Mouse (Mus musculus) left cerebral cortex, adult 2 months (tissue): Measurements from ENCODE around the gene Tenm2. TPM values are rescaled to one million over a fixed set of nuclear protein-coding genes. Genes with fewer than 3 reads are reported as not detected.
A peak's percentile ranks its signal among the peaks of the same experiment; 100 is the strongest.

Source experiments
- DNase-seq, 2 experiments: peaks; one replicate each; pipeline ENCODE4 v3.0.0; 2021 to 2022; ENCODE audit warnings: low spot score in 2 of 2, mixed read lengths in 1 of 2; ENCODE audit errors: extremely low spot score in 1 of 2
- H3K27ac ChIP-seq: fragments of 200-600 bp; 2 replicates; pipeline ENCODE4 v1.8.1; 2022
- H3K4me3 ChIP-seq: fragments of 200-600 bp; 2 replicates; pipeline ENCODE4 v1.8.1; 2022
- CTCF ChIP-seq: fragments of 200-600 bp; IDR thresholded peaks from 2 replicates; pipeline ENCODE4 v1.8.1; 2022; ENCODE audit warnings: antibody characterized with exemption, mild to moderate bottlenecking, moderate library complexity
- intact Hi-C: fragments of 180-260 bp; cut with DNase I; formaldehyde crosslinking; loops from one replicate; pipeline ENCODE4 v1.15.1; 2025
- total RNA-seq, 2 experiments: library from RNA; stranded (reverse); gene quantifications; 2 replicates each; pipeline ENCODE4 v1.2.3; 2021

The Tenm2 gene
- total RNA-seq, 2 experiments from 2014 or later = 98.0 to 98.5 TPM

DNA sequence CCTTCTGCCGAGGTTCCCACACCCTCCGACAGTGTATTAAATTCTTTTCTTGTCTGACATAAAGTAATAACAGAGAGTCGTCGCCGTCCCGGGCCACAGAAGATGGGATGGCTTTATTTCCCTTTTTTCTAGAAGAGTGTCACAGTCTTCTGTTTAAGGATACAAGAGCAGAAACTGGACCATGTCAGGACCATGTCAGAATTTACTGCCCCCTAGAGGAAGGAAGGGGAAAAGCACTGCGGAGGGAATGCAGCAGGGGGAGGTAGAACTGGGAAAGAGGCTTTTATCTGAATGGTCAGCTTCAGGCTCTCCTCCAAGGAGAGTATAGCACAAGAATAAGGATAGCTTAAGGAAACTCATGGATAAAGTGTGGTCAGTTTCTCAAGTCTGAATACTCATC, 745.7 kb downstream of the Tenm2 start:
- DNase-seq = no peak
- Histone ChIP-seq H3K4me3 (no peak overlapping the region), H3K27ac (no peak overlapping the region)
- intact Hi-C loops = loop anchor here (1.0 kb wide), 1 partner anchor 269 kb away; no protein-coding TSS in a partner anchor
- peak; percentile 72 for TF ChIP-seq CTCF

- Histone ChIP-seq H3K27ac (no peak overlapping the region), H3K4me3 (no peak overlapping the region)
- DNase-seq = no peak
- TF ChIP-seq CTCF = no peak
- intact Hi-C loops = loop anchor here (10.0 kb wide), 1 partner anchor 154 kb away; no protein-coding TSS in a partner anchor
These were observed 747.1 kb downstream of the Tenm2 start for GRCm38 (mm10) chr11:36488666-36489065.

DNA sequence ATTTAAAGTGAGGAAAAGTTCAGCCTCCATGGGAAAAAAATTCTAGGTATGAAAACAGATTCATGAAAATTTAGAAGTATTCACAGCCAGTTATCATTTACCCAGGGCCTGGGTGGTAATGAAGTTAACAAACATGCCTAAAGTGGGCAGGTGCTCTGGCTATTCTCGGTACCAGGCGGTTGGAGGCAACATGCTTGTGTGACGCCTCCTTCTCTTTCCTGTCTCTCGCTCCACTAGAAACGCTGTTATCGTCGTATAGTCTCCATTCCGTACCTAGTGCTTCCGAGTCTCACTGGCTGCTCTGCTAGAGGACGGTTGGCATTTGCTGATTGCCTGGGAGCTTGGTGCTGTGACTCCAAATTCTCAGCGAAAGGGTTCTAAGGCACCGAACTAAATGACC, 749.7 kb downstream of the Tenm2 start:
- TF ChIP-seq CTCF = no peak
- DNase-seq = no peak
- intact Hi-C loops = loop anchor here (10.0 kb wide), 1 partner anchor 151 kb away; no protein-coding TSS in a partner anchor
- Histone ChIP-seq H3K4me3 (no peak overlapping the region), H3K27ac (no peak overlapping the region)

DNA sequence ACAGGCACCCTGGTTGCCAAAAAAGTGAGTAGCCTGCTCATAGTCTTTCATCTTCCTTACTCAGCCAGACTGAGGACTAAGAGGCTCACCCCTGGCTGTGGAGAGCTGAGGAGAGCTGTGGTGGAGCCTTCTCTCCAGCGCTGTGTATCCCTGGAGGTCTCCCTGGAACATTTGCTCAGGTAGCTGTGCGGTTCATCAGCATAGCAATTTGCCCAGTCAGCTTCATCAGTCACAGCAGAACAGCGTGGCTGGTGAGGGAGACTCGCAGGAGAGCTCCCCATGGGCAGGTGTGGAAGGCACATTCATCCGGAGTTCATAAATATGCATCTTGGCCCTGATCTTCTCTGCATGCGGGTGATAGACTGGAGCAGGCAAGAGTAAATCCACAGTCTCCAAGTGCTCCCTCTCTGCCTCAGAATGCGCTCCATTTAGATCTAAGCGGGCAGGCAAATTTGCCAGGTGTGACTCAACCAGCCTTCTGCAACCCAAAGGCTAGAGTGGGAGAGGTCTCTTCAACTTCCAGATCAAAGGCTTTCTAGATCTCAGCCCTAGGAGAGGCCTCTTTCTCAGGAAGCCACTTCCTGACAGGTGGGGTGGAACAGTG, 751.2 kb downstream of the Tenm2 start:
- Histone ChIP-seq H3K27ac (peak overlapping the region; percentile 41), H3K4me3 (no peak overlapping the region)
- no peak for TF ChIP-seq CTCF
- DNase-seq = peak in 1 of 2 experiments; percentile 49
- intact Hi-C loops = loop anchor here (10.0 kb wide), 1 partner anchor 150 kb away; no protein-coding TSS in a partner anchor

GRCm38 (mm10) chr11:36482136-36482535, 753.6 kb downstream of the Tenm2 start:
- no peak for DNase-seq
- Histone ChIP-seq H3K4me3 (no peak overlapping the region), H3K27ac (no peak overlapping the region)
- intact Hi-C loops = loop anchor here (10.0 kb wide), 1 partner anchor 147 kb away; no protein-coding TSS in a partner anchor
- TF ChIP-seq CTCF = no peak

GRCm38 (mm10) chr11:36481524-36481923, 754.2 kb downstream of the Tenm2 start:
- DNase-seq = no peak
- no peak overlapping the region for H3K27ac ChIP-seq
- intact Hi-C loops = loop anchor here (10.0 kb wide), 1 partner anchor 147 kb away; no protein-coding TSS in a partner anchor
- H3K4me3 ChIP-seq = no peak overlapping the region
- TF ChIP-seq CTCF = no peak

- H3K4me3 ChIP-seq = no peak overlapping the region
- no peak for DNase-seq
- no peak for TF ChIP-seq CTCF
- no peak overlapping the region for H3K27ac ChIP-seq
- intact Hi-C loops = loop anchor here (10.0 kb wide), 1 partner anchor 146 kb away; no protein-coding TSS in a partner anchor
These were observed 754.7 kb downstream of the Tenm2 start for GRCm38 (mm10) chr11:36481086-36481485.

DNA sequence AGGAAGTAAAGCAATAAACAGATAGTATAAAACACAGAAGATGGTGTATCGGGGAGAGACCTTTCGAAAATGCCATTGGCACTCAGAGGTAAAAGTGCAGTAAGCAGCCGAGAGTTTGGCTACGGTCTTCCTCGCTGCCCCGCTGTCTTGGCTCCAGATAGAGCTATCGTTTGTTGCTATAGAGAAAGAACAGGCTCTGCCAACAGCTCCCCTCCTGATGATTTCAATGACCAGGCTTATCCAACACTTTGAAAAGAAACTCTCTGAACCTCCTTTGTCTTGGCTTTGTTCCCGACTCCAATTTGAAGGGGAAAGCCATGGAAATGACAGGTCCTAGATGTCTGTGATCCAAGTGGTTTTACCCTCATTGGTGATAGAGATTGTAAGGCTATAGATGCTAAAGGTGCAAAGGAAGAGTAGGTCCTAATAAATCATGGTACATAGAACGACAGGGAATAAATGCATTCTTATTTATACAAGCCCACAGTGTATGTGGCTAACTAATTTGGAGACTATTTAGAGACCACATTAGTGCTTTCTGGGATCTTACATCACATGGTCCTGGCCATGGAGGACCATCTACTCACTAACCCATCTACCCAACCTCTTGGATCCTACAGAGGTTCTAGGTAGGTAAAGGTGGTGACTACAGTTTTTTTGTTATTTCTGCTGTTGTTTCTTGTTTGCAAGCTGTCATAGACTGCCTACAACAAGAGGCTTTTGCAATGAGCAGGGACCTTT, 765.8 kb downstream of the Tenm2 start:
- intact Hi-C loops = no loop called here
- no peak for DNase-seq
- H3K27ac ChIP-seq = no peak overlapping the region
- no peak for TF ChIP-seq CTCF
- H3K4me3 ChIP-seq = no peak overlapping the region

DNA sequence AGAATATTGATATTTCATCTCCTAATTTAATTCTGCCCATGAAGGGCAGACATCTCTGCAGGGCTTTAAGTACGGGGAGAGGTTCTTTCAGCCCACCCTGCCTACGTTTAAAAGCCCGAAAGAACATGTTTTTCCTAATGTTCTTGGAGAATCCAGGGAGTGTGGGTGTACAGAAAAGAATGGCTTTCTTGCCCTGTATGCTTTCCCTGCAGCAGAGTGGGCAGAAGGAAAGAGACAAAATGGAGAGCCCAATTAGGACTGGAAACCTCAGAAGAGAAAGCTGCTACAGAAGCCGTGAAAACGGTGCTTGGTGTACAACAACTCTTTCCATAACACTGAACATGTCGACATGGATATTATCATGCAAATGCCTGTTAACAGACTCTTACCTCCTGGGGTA, 777.3 kb downstream of the Tenm2 start:
- intact Hi-C loops = no loop called here
- TF ChIP-seq CTCF = no peak
- DNase-seq = no peak
- Histone ChIP-seq H3K4me3 (no peak overlapping the region), H3K27ac (peak overlapping the region; percentile 12; the same call in 1 of the 2 replicates)

DNA sequence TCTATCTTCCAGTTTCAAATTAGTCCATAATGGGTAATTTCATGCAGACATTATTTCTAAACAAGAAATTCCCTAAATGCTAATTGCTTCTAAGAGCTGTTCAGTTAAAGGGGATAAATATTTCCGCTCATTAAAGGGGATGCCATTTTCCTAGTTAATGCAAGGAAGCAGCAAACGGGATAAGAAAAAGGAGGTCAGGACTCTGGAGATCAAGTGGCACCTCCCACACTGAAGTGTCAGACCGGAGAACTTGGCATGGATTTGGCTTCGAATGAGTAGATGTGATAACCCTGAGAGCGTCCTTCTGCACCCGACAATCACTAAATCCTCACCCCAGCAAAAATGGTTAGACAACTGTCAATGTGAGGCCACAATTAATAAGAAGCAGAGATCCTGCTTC, 781.7 kb downstream of the Tenm2 start:
- intact Hi-C loops = no loop called here
- no peak overlapping the region for H3K27ac ChIP-seq
- DNase-seq = no peak
- no peak for TF ChIP-seq CTCF
- H3K4me3 ChIP-seq = no peak overlapping the region

GRCm38 (mm10) chr11:36452436-36452835, 783.3 kb downstream of the Tenm2 start:
- H3K27ac ChIP-seq = no peak overlapping the region; the same call in 1 of the 2 replicates
- no peak overlapping the region for H3K4me3 ChIP-seq
- intact Hi-C loops = no loop called here
- no peak for DNase-seq
- TF ChIP-seq CTCF = no peak

DNA sequence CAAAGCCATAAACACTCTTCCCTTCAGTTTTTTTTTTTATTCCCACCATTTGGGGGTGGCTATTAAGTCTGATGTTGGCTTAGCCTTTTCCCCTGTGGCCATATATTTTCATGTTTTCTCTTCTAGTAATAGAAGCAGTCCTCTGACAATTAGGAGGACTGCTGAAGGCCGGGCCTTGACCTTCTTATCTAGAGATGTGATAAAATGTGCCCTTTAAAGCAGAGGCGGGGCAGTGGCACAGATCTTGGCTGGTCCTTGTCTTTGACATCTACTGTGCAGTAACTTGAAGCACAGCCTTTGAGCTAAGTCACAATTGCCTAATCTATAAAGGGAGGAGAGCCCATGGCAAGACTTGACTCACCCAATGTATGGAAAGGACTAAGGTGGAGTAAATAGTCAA, 789.4 kb downstream of the Tenm2 start:
- TF ChIP-seq CTCF = no peak
- no peak overlapping the region for H3K4me3 ChIP-seq
- DNase-seq = no peak
- H3K27ac ChIP-seq = no peak overlapping the region
- intact Hi-C loops = no loop called here
